ENCODE assay signal across 8 mouse cellular contexts in the genomic region with DNA sequence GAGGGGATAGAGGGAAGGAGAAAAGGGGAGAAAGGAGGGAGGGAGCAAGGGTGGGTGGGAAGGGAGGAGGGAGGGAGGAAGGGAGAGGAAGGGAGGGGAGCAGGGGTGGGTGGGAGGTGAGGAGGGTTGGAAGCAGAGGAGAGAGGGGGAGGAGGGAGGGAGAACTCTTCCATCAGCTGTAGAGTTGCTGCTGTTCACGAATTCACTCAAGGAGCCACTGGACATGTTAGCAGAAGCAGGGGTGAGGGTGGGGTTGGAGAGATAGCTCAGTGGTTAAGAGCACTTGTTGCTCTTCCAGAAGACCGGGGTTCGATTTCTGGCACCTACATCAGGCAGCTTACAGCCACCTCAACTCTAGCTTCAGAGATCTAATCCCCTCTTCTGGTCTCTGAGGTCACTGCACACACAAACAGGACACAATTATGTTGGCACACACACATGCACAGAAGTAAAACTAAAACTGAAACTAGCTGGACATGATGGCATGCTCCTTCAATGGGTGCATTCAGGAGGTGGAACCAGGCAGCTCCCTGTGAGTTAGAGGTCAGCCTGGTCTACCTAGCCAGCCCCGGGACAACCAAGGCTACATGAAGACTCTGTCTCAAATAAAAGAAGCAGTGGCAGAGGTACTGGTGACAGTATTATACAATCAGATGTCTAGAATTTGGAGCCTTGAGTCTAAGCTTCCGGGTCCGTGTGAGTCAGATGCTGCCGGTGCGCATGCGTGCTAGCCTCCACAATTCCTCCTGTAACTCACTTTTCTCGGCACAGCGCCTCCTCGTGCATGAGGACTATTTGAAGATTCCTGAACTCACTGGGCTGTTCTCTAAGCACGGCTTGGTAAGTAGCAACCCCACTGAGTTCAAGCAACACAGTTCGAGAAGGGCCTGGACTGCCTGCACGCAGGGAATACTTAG. TPM values are rescaled to one million over a fixed set of nuclear protein-coding genes. Genes with fewer than 3 reads are reported as not detected.
DNase-seq lines count a peak whose midpoint lies in the region; ATAC-seq lines count a peak whose summit lies in the region.
"Had no signal": no experiment of that assay in that cellular context is flagged by ENCODE, and none has a peak within 500 bp of the region (broad histone marks: within the 10 kb centered on the region; RNA-seq: fewer than 3 reads in every experiment).

No protein-coding gene starts in this region.

- H3K9ac ChIP-seq in hindbrain, embryonic 11.5 days (ENCODE audit: low read depth, low read length): no peak overlapping the region
- no peak overlapping the region for H3K9ac ChIP-seq in hindbrain, embryonic 16.5 days (ENCODE audit: low read depth, low read length)
- no peak overlapping the region for H3K9ac ChIP-seq in liver, embryonic 13.5 days

- no peaks in the 10 kb centered on the region for H3K4me1 ChIP-seq in hindbrain, embryonic 11.5 days (replicated peaks; ENCODE audit: control insufficient read depth, insufficient read depth, low read length)
- no peaks in the 10 kb centered on the region for H3K4me1 ChIP-seq in hindbrain, embryonic 16.5 days (ENCODE audit: control insufficient read depth, insufficient read depth, low read depth, low read length)
- H3K4me1 ChIP-seq in liver, embryonic 13.5 days (replicated peaks): no peaks in the 10 kb centered on the region

- peak; percentile 44 for DNase-seq in hindbrain, embryonic 11.5 days (ENCODE audit: low spot score)
- DNase-seq in 416B (ENCODE audit: low read depth) (peak; percentile 48), R1 (ENCODE audit: low read depth, low spot score) (peak; percentile 94)
- peak; percentile 21 for DNase-seq in liver, embryonic 13.5 days
- no peak for DNase-seq in cerebellum, adult 11 months
- no peak for DNase-seq in B cell, adult 2 months

- no peaks in the 10 kb centered on the region for H3K36me3 ChIP-seq in hindbrain, embryonic 11.5 days (ENCODE audit: control insufficient read depth, insufficient read depth, low read length)
- no peaks in the 10 kb centered on the region for H3K36me3 ChIP-seq in hindbrain, embryonic 16.5 days (ENCODE audit: control insufficient read depth, insufficient read depth, low read length)
- no peaks in the 10 kb centered on the region for H3K36me3 ChIP-seq in liver, embryonic 13.5 days

- no peak for ATAC-seq in hindbrain, embryonic 11.5 days (ENCODE audit: low FRiP score)
- ATAC-seq in hindbrain, embryonic 16.5 days: no peak
- ATAC-seq in liver, embryonic 13.5 days (ENCODE audit: low read depth): no peak

- H3K27ac ChIP-seq in hindbrain, embryonic 11.5 days (ENCODE audit: low read depth, low read length): no peak overlapping the region
- no peak overlapping the region for H3K27ac ChIP-seq in hindbrain, embryonic 16.5 days (ENCODE audit: low read depth, low read length)
- no peak overlapping the region for H3K27ac ChIP-seq in liver, embryonic 13.5 days

- 57% methylated on average over 15 of the region's 15 CpGs for WGBS in hindbrain, embryonic 11.5 days
- WGBS in hindbrain, embryonic 16.5 days: 62% methylated on average over 15 of the region's 15 CpGs
- 54% methylated on average over 15 of the region's 15 CpGs for WGBS in liver, embryonic 13.5 days (ENCODE audit: insufficient replicate concordance)

- H3K27me3 ChIP-seq in hindbrain, embryonic 11.5 days (ENCODE audit: control insufficient read depth, insufficient read depth, low read length): no peaks in the 10 kb centered on the region
- H3K27me3 ChIP-seq in hindbrain, embryonic 16.5 days (replicated peaks; ENCODE audit: control insufficient read depth, insufficient read depth, low read length): no peaks in the 10 kb centered on the region
- H3K27me3 ChIP-seq in liver, embryonic 13.5 days: 0 out of 2 replicates have a peak, but pooled peaks cover 7% of the 10 kb centered on the region

- no peaks in the 10 kb centered on the region for H3K9me3 ChIP-seq in hindbrain, embryonic 11.5 days (ENCODE audit: control insufficient read depth, low read length)
- no peaks in the 10 kb centered on the region for H3K9me3 ChIP-seq in hindbrain, embryonic 16.5 days (ENCODE audit: control insufficient read depth, low read length)
- no peaks in the 10 kb centered on the region for H3K9me3 ChIP-seq in liver, embryonic 13.5 days (replicated peaks)

- H3K4me2 ChIP-seq in hindbrain, embryonic 11.5 days (replicated peaks; ENCODE audit: low read depth, low read length): no peak overlapping the region
- H3K4me2 ChIP-seq in hindbrain, embryonic 16.5 days (ENCODE audit: low read length): no peak overlapping the region
- peak overlapping the region; percentile 13; the same call in 1 of the 2 replicates for H3K4me2 ChIP-seq in liver, embryonic 13.5 days

- H3K4me3 ChIP-seq in hindbrain, embryonic 11.5 days (ENCODE audit: low read depth, low read length): no peak overlapping the region
- no peak overlapping the region for H3K4me3 ChIP-seq in hindbrain, embryonic 16.5 days (ENCODE audit: low read length)
- no peak overlapping the region for H3K4me3 ChIP-seq in liver, embryonic 13.5 days (replicated peaks)

RNA-seq across cellular contexts. Expression of a gene that starts 9.9 kb away (rescaled TPM):
- polyA plus RNA-seq in hindbrain, embryonic 11.5 days (2014; fragmentation: Nextera tagmentation; extraction: Ambion mirVana): 6.9 and 8.4 TPM in 2 replicates
- 4.1 and 4.2 TPM in 2 replicates for polyA plus RNA-seq in hindbrain, embryonic 16.5 days (2015; fragmentation: Nextera tagmentation; extraction: Ambion mirVana)
- polyA plus RNA-seq in liver, embryonic 13.5 days (2015; fragmentation: Nextera tagmentation; extraction: Ambion mirVana): 1.2 and 1.3 TPM in 2 replicates

RNA-seq across cellular contexts. Expression of a gene that starts 15.9 kb away (rescaled TPM):
- polyA plus RNA-seq in hindbrain, embryonic 11.5 days (2014; fragmentation: Nextera tagmentation; extraction: Ambion mirVana): 0.32 TPM in 1 of 2 replicates, not detected in the other
- polyA plus RNA-seq in hindbrain, embryonic 16.5 days (2015; fragmentation: Nextera tagmentation; extraction: Ambion mirVana): 0.88 and 1.1 TPM in 2 replicates
- polyA plus RNA-seq in liver, embryonic 13.5 days (2015; fragmentation: Nextera tagmentation; extraction: Ambion mirVana): not detected in 2 replicates
- polyA plus RNA-seq: heart, embryonic 16.5 days had no signal

Comparison
In these comparisons a context has a peak if more than half of its experiments do, and no peak if none do; other contexts are left out.
1. DNase-seq: peak in hindbrain, embryonic 11.5 days (single experiment), 416B (single experiment), R1 (single experiment) and liver, embryonic 13.5 days (single experiment); none in cerebellum, adult 11 months (single experiment) and B cell, adult 2 months (0 of 2).